Comparison of ENCODE assay signal across 25 mouse cellular contexts in the genomic region with DNA sequence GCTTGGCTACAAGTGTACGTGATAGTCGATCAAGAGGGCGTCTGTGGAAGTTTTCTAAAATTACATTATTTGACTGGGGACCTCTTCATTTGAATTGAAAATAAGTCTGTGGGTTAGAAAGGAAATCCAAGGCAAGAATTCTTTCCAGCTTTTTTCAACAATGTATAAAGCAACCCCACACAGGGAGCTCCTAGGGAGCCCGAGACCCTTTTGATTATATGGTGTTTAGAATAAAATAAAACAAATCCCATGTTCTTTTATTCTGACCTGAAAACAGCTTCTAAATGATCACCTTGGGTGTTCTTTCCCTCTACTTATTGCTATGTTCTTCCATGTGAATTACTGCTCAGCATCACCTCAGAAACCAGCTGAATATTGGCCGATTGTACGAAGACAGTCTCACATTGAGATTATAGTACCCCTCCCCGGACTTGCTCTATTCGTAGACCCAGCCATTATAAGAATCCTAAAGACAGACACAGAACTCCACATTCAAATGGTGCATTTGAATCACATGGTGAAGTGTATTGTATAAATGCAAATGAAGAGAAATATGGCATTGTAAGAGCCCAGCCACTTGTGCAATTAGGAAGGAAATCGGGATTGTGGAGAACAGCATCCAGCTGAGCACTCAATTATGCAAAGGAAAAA.
DNase-seq lines count a peak whose midpoint lies in the region; ATAC-seq and TF ChIP-seq lines count a peak whose summit lies in the region.
"Had no signal": no experiment of that assay in that cellular context is flagged by ENCODE, and none has a peak within 500 bp of the region (broad histone marks: within the 10 kb centered on the region; RNA-seq: fewer than 3 reads in every experiment).

No protein-coding gene starts in this region.

- H3K4me1 ChIP-seq in midbrain, embryonic 11.5 days (ENCODE audit: control insufficient read depth, insufficient read depth, low read length): no peaks in the 10 kb centered on the region
- no peaks in the 10 kb centered on the region for H3K4me1 ChIP-seq in midbrain, embryonic 10.5 days
- peaks cover 21% of the 10 kb centered on the region for H3K4me1 ChIP-seq in forebrain, embryonic 12.5 days
- peaks cover 18% of the 10 kb centered on the region for H3K4me1 ChIP-seq in forebrain, embryonic 16.5 days (replicated peaks; ENCODE audit: control insufficient read depth, insufficient read depth, low read length)
- no peaks in the 10 kb centered on the region for H3K4me1 ChIP-seq in midbrain, postnatal 0 days (ENCODE audit: insufficient read depth, low read length)
- no peaks in the 10 kb centered on the region for H3K4me1 ChIP-seq in intestine, embryonic 16.5 days (ENCODE audit: control insufficient read depth, insufficient read depth, low read length)
- H3K4me1 ChIP-seq: embryonic facial prominence, embryonic 13.5 days; liver, embryonic 15.5 days; lung, embryonic 15.5 days had no signal

- H3K27ac ChIP-seq in midbrain, embryonic 11.5 days (ENCODE audit: low read depth, low read length): no peak overlapping the region
- no peak overlapping the region for H3K27ac ChIP-seq in midbrain, embryonic 10.5 days (replicated peaks)
- H3K27ac ChIP-seq in forebrain, embryonic 12.5 days: 0 out of 2 replicates have a peak overlapping the region, but pooled peaks have one; percentile 42
- peak overlapping the region; percentile 58; the same call in 1 of the 2 replicates for H3K27ac ChIP-seq in forebrain, embryonic 16.5 days (ENCODE audit: low read length)
- no peak overlapping the region for H3K27ac ChIP-seq in midbrain, postnatal 0 days (ENCODE audit: low read depth, low read length)
- no peak overlapping the region for H3K27ac ChIP-seq in intestine, embryonic 16.5 days (ENCODE audit: low read length)
- H3K27ac ChIP-seq: embryonic facial prominence, embryonic 13.5 days; gastrocnemius, adult 2 months; limb, embryonic 10.5 days; liver, embryonic 15.5 days; lung, embryonic 15.5 days; macrophage had no signal

- no peak for TF ChIP-seq CTCF in midbrain, postnatal 0 days (IDR thresholded peaks at IDR 0.05)

- no peak overlapping the region for H3K4me2 ChIP-seq in midbrain, embryonic 11.5 days
- H3K4me2 ChIP-seq in forebrain, embryonic 12.5 days: peak overlapping the region; percentile 11; the same call in 1 of the 2 replicates
- H3K4me2 ChIP-seq in forebrain, embryonic 16.5 days (ENCODE audit: low read length): peak overlapping the region; percentile 20
- H3K4me2 ChIP-seq in midbrain, postnatal 0 days (ENCODE audit: low read depth, low read length, poor library complexity, severe bottlenecking): no peak overlapping the region
- H3K4me2 ChIP-seq in intestine, embryonic 16.5 days (ENCODE audit: low read depth, low read length): no peak overlapping the region
- H3K4me2 ChIP-seq: embryonic facial prominence, embryonic 13.5 days; liver, embryonic 15.5 days; lung, embryonic 15.5 days had no signal

- H3K9ac ChIP-seq in midbrain, embryonic 11.5 days (ENCODE audit: low read length): no peak overlapping the region
- H3K9ac ChIP-seq in forebrain, embryonic 12.5 days: no peak overlapping the region
- no peak overlapping the region for H3K9ac ChIP-seq in forebrain, embryonic 16.5 days (replicated peaks; ENCODE audit: low read depth, low read length)
- H3K9ac ChIP-seq in midbrain, postnatal 0 days (replicated peaks; ENCODE audit: low read length, poor library complexity, severe bottlenecking): no peak overlapping the region
- H3K9ac ChIP-seq in intestine, embryonic 16.5 days (ENCODE audit: low read depth, low read length): no peak overlapping the region
- H3K9ac ChIP-seq: embryonic facial prominence, embryonic 13.5 days; liver, embryonic 15.5 days; lung, embryonic 15.5 days had no signal

- no peak for DNase-seq in midbrain, embryonic 11.5 days (ENCODE audit: low spot score, missing footprints)
- no peak for DNase-seq in midbrain, embryonic 10.5 days (ENCODE audit: low spot score)
- peak; percentile 3 for DNase-seq in midbrain, postnatal 0 days (ENCODE audit: low spot score)
- DNase-seq in kidney, postnatal 10 days: no peak
- DNase-seq: adrenal gland, adult 8-10 months; B cell, adult 2 months; cerebellum, adult 8-10 months; cerebellum, postnatal 36 days; embryo, embryonic 11 days; gastrocnemius, adult 2 months; kidney, adult 8-10 months; kidney, postnatal 14 days; liver had no signal

- H3K9me3 ChIP-seq in midbrain, embryonic 11.5 days (ENCODE audit: control insufficient read depth, low read length): no peaks in the 10 kb centered on the region
- H3K9me3 ChIP-seq in midbrain, embryonic 10.5 days (replicated peaks): no peaks in the 10 kb centered on the region
- no peaks in the 10 kb centered on the region for H3K9me3 ChIP-seq in forebrain, embryonic 12.5 days
- no peaks in the 10 kb centered on the region for H3K9me3 ChIP-seq in forebrain, embryonic 16.5 days (ENCODE audit: control insufficient read depth, low read length)
- H3K9me3 ChIP-seq in midbrain, postnatal 0 days (ENCODE audit: low read length): no peaks in the 10 kb centered on the region
- H3K9me3 ChIP-seq in intestine, embryonic 16.5 days (ENCODE audit: control insufficient read depth, low read length): no peaks in the 10 kb centered on the region
- H3K9me3 ChIP-seq: embryonic facial prominence, embryonic 13.5 days; limb, embryonic 10.5 days; liver, embryonic 15.5 days; lung, embryonic 15.5 days had no signal

- peak; percentile 59; the same call in 1 of the 2 replicates for ATAC-seq in midbrain, embryonic 11.5 days (ENCODE audit: low FRiP score)
- ATAC-seq in forebrain, embryonic 12.5 days (ENCODE audit: low FRiP score): peak; percentile 85
- peak; percentile 93 for ATAC-seq in forebrain, embryonic 16.5 days
- no peak for ATAC-seq in midbrain, postnatal 0 days (ENCODE audit: low FRiP score)
- ATAC-seq in intestine, embryonic 16.5 days: no peak
- ATAC-seq: Patski had no signal

- H3K4me3 ChIP-seq in midbrain, embryonic 11.5 days (ENCODE audit: low read depth, low read length): no peak overlapping the region
- no peak overlapping the region for H3K4me3 ChIP-seq in midbrain, embryonic 10.5 days
- H3K4me3 ChIP-seq in forebrain, embryonic 12.5 days (replicated peaks): no peak overlapping the region
- no peak overlapping the region for H3K4me3 ChIP-seq in forebrain, embryonic 16.5 days (replicated peaks; ENCODE audit: low read length)
- no peak overlapping the region for H3K4me3 ChIP-seq in midbrain, postnatal 0 days (ENCODE audit: low read depth, low read length)
- H3K4me3 ChIP-seq in intestine, embryonic 16.5 days (ENCODE audit: low read length): no peak overlapping the region
- H3K4me3 ChIP-seq: embryonic facial prominence, embryonic 13.5 days; erythroblast, embryonic 14.5 days; gastrocnemius, adult 2 months; limb, embryonic 10.5 days; liver, embryonic 15.5 days; lung, embryonic 15.5 days had no signal

- 77% methylated on average over 9 of the region's 9 CpGs for WGBS in midbrain, embryonic 11.5 days
- 87% methylated on average over 9 of the region's 9 CpGs for WGBS in midbrain, embryonic 10.5 days
- 31% methylated on average over 9 of the region's 9 CpGs for WGBS in forebrain, embryonic 12.5 days
- 17% methylated on average over 9 of the region's 9 CpGs for WGBS in forebrain, embryonic 16.5 days
- 47% methylated on average over 9 of the region's 9 CpGs for WGBS in midbrain, postnatal 0 days
- 89% methylated on average over 9 of the region's 9 CpGs for WGBS in intestine, embryonic 16.5 days

- H3K36me3 ChIP-seq in midbrain, embryonic 11.5 days (ENCODE audit: control insufficient read depth, insufficient read depth, low read length): no peaks in the 10 kb centered on the region
- H3K36me3 ChIP-seq in midbrain, embryonic 10.5 days: no peaks in the 10 kb centered on the region
- no peaks in the 10 kb centered on the region for H3K36me3 ChIP-seq in forebrain, embryonic 12.5 days (replicated peaks)
- H3K36me3 ChIP-seq in forebrain, embryonic 16.5 days (ENCODE audit: control insufficient read depth, insufficient read depth): no peaks in the 10 kb centered on the region
- H3K36me3 ChIP-seq in midbrain, postnatal 0 days (ENCODE audit: insufficient read depth, low read length): no peaks in the 10 kb centered on the region
- H3K36me3 ChIP-seq in intestine, embryonic 16.5 days (ENCODE audit: control insufficient read depth, insufficient read depth, low read length): no peaks in the 10 kb centered on the region
- H3K36me3 ChIP-seq: embryonic facial prominence, embryonic 13.5 days; G1E; limb, embryonic 10.5 days; liver, embryonic 15.5 days; lung, embryonic 15.5 days had no signal

- H3K27me3 ChIP-seq in midbrain, embryonic 11.5 days (ENCODE audit: control insufficient read depth, insufficient read depth, low read length): no peaks in the 10 kb centered on the region
- H3K27me3 ChIP-seq in midbrain, embryonic 10.5 days (ENCODE audit: low read depth, poor library complexity, severe bottlenecking): no peaks in the 10 kb centered on the region
- H3K27me3 ChIP-seq in forebrain, embryonic 12.5 days: no peaks in the 10 kb centered on the region
- H3K27me3 ChIP-seq in forebrain, embryonic 16.5 days (replicated peaks; ENCODE audit: control insufficient read depth, insufficient read depth, low read length): no peaks in the 10 kb centered on the region
- no peaks in the 10 kb centered on the region for H3K27me3 ChIP-seq in midbrain, postnatal 0 days (ENCODE audit: insufficient read depth, low read length)
- no peaks in the 10 kb centered on the region for H3K27me3 ChIP-seq in intestine, embryonic 16.5 days (replicated peaks; ENCODE audit: control insufficient read depth, insufficient read depth, low read length)
- H3K27me3 ChIP-seq: CH12.LX; embryonic facial prominence, embryonic 13.5 days; liver, embryonic 15.5 days; lung, embryonic 15.5 days had no signal

Comparison
In these comparisons a context has a peak if more than half of its experiments do, and no peak if none do; other contexts are left out.
1. ATAC-seq: peak in midbrain, embryonic 11.5 days (single experiment), forebrain, embryonic 12.5 days (single experiment) and forebrain, embryonic 16.5 days (single experiment); none in midbrain, postnatal 0 days (single experiment) and intestine, embryonic 16.5 days (single experiment).
2. H3K27ac ChIP-seq: peak in forebrain, embryonic 12.5 days (single experiment) and forebrain, embryonic 16.5 days (single experiment); none in midbrain, embryonic 11.5 days (single experiment), midbrain, embryonic 10.5 days (single experiment), midbrain, postnatal 0 days (single experiment) and intestine, embryonic 16.5 days (single experiment).
3. H3K4me2 ChIP-seq: peak in forebrain, embryonic 12.5 days (single experiment) and forebrain, embryonic 16.5 days (single experiment); none in midbrain, embryonic 11.5 days (single experiment), midbrain, postnatal 0 days (single experiment) and intestine, embryonic 16.5 days (single experiment).